8 mouse cellular contexts compared by ENCODE assay signal in genomic region chrX:98953941-98954340, GRCm38 (mm10). TPM values are rescaled to one million over a fixed set of nuclear protein-coding genes. Genes with fewer than 3 reads are reported as not detected.
DNase-seq lines count a peak whose midpoint lies in the region; ATAC-seq and TF ChIP-seq lines count a peak whose summit lies in the region.

No protein-coding gene starts in this region.

- no peak overlapping the region for H3K4me3 ChIP-seq in heart, embryonic 10.5 days
- H3K4me3 ChIP-seq in midbrain, postnatal 0 days (ENCODE audit: low read depth, low read length) = no peak overlapping the region

- H3K4me2 ChIP-seq in midbrain, postnatal 0 days (ENCODE audit: low read depth, low read length, poor library complexity, severe bottlenecking) = no peak overlapping the region

- H3K9ac ChIP-seq in midbrain, postnatal 0 days (replicated peaks; ENCODE audit: low read length, poor library complexity, severe bottlenecking) = no peak overlapping the region

- H3K4me1 ChIP-seq in heart, embryonic 10.5 days = no peaks in the 10 kb centered on the region
- no peaks in the 10 kb centered on the region for H3K4me1 ChIP-seq in midbrain, postnatal 0 days (ENCODE audit: insufficient read depth, low read length)

- DNase-seq in heart, postnatal 14 days = peak; percentile 16 to 31
- no peak for DNase-seq in heart, embryonic 10.5 days (ENCODE audit: low spot score)
- DNase-seq in 3T3-L1 (ENCODE audit: low read depth, low spot score) (peak; percentile 51), ES-CJ7 (ENCODE audit: low read depth, low spot score) (peak; percentile 56)
- DNase-seq in embryo, embryonic 11 days = peak; percentile 63
- DNase-seq in midbrain, postnatal 0 days (ENCODE audit: low spot score) = peak; percentile 55
- DNase-seq in layer of hippocampus, adult 9-10 months (ENCODE audit: low spot score) = no peak
- no peak for DNase-seq in heart, adult 9 months (ENCODE audit: low spot score in 2 of 2)

- no peaks in the 10 kb centered on the region for H3K9me3 ChIP-seq in heart, embryonic 10.5 days
- H3K9me3 ChIP-seq in midbrain, postnatal 0 days (ENCODE audit: low read length) = no peaks in the 10 kb centered on the region

- no peaks in the 10 kb centered on the region for H3K27me3 ChIP-seq in heart, embryonic 10.5 days (ENCODE audit: insufficient read depth, poor library complexity, severe bottlenecking)
- H3K27me3 ChIP-seq in midbrain, postnatal 0 days (ENCODE audit: insufficient read depth, low read length) = no peaks in the 10 kb centered on the region

- no peaks in the 10 kb centered on the region for H3K36me3 ChIP-seq in heart, embryonic 10.5 days
- H3K36me3 ChIP-seq in midbrain, postnatal 0 days (ENCODE audit: insufficient read depth, low read length) = no peaks in the 10 kb centered on the region

- H3K27ac ChIP-seq in heart, embryonic 10.5 days = no peak overlapping the region
- no peak overlapping the region for H3K27ac ChIP-seq in midbrain, postnatal 0 days (ENCODE audit: low read depth, low read length)

- 27% methylated on average over 5 of the region's 6 CpGs for WGBS in heart, embryonic 10.5 days
- WGBS in midbrain, postnatal 0 days = 21% methylated on average over 6 of the region's 6 CpGs

- TF ChIP-seq CTCF in midbrain, postnatal 0 days (IDR thresholded peaks at IDR 0.05) = peak; percentile 70

- ATAC-seq in midbrain, postnatal 0 days (ENCODE audit: low FRiP score) = no peak

- intact Hi-C loops in heart, postnatal 14 days (cut with DNase I) = no loop called here

RNA-seq across cellular contexts. Expression of gene Yipf6, which starts 17.8 kb away (rescaled TPM):
- total RNA-seq in heart, postnatal 14 days (2021) = 10 to 100 TPM; 21.6 to 23.4 TPM
- polyA plus RNA-seq in heart, embryonic 10.5 days (2016; fragmentation: Nextera tagmentation; extraction: Ambion mirVana) = 19.1 and 24.6 TPM in 2 replicates
- total RNA-seq in midbrain, postnatal 0 days (2014; rRNA removed) = 26.6 and 33.3 TPM in 2 replicates
- 12.3 and 13.5 TPM in 2 replicates for polyA plus RNA-seq in midbrain, postnatal 0 days (2015; fragmentation: Nextera tagmentation; extraction: Ambion mirVana)

RNA-seq across cellular contexts. Expression of gene Stard8, which starts 49.1 kb away (rescaled TPM):
- 10 to 100 TPM; 38.9 to 39.2 TPM for total RNA-seq in heart, postnatal 14 days (2021)
- 19.7 and 23.1 TPM in 2 replicates for polyA plus RNA-seq in heart, embryonic 10.5 days (2016; fragmentation: Nextera tagmentation; extraction: Ambion mirVana)
- total RNA-seq in midbrain, postnatal 0 days (2014; rRNA removed) = 11.8 and 12.4 TPM in 2 replicates
- polyA plus RNA-seq in midbrain, postnatal 0 days (2015; fragmentation: Nextera tagmentation; extraction: Ambion mirVana) = 2.6 and 3.3 TPM in 2 replicates

Comparison
In these comparisons a context has a peak if more than half of its experiments do, and no peak if none do; other contexts are left out.
1. DNase-seq: peak in heart, postnatal 14 days (2 of 2), 3T3-L1 (single experiment), ES-CJ7 (single experiment), embryo, embryonic 11 days (single experiment) and midbrain, postnatal 0 days (single experiment); none in heart, embryonic 10.5 days (single experiment), layer of hippocampus, adult 9-10 months (single experiment) and heart, adult 9 months (0 of 2).